Comparison of ENCODE assay signal across 18 mouse cellular contexts in the genomic region with DNA sequence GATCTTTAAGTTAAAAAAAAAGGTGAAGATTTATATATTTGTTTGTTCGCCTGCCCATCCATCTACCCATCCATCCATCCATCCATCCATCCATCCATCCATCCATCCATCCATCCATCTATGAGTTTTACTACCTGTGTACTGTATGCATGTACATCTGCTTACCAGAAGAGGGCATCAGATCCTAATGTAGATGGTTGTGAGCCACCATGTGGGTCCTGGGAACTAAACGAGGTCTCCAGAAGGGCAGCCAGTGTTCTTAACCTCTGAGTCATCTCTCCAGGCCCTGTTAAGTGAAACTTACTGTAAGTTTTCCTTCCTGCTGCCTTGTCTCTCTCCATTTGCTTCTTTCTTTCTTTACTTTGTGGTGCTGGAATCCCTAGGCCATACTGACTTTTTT. TPM values are rescaled to one million over a fixed set of nuclear protein-coding genes. Genes with fewer than 3 reads are reported as not detected.
A peak's percentile ranks its signal among the peaks of the same experiment; 100 is the strongest.
DNase-seq lines count a peak whose midpoint lies in the region; ATAC-seq and TF ChIP-seq lines count a peak whose summit lies in the region.
"Had no signal": no experiment of that assay in that cellular context is flagged by ENCODE, and none has a peak within 500 bp of the region (broad histone marks: within the 10 kb centered on the region; RNA-seq: fewer than 3 reads in every experiment).

No protein-coding gene starts in this region.

- TF ChIP-seq CTCF in hindbrain, postnatal 0 days (IDR thresholded peaks at IDR 0.05; ENCODE audit: low read depth), result peak; percentile 45; the same call in 1 of the 2 replicates
- peak; percentile 61 for TF ChIP-seq CTCF in lung, postnatal 0 days (IDR thresholded peaks at IDR 0.05)
- peak; percentile 32 to 67 (median 42); a peak in 5 of 6 replicates for TF ChIP-seq CTCF in MEL (IDR thresholded peaks at IDR 0.05 in 2 of 3, conservative IDR thresholded peaks at IDR 0.05 in 1 of 3; ENCODE audit: control insufficient read depth in 1 of 3, insufficient read depth in 1 of 3, low read depth in 2 of 3, low read length in 3 of 3, poor library complexity in 1 of 3, severe bottlenecking in 1 of 3)

- no peaks in the 10 kb centered on the region for H3K9me3 ChIP-seq in hindbrain, postnatal 0 days (ENCODE audit: low read length)
- 0 out of 2 replicates have a peak, but pooled peaks cover 3% of the 10 kb centered on the region for H3K9me3 ChIP-seq in hindbrain, embryonic 10.5 days
- H3K9me3 ChIP-seq in lung, postnatal 0 days (ENCODE audit: low read length), result no peaks in the 10 kb centered on the region
- H3K9me3 ChIP-seq in MEL (replicated peaks; ENCODE audit: insufficient read depth, low read length), result no peaks in the 10 kb centered on the region
- H3K9me3 ChIP-seq: hindbrain, embryonic 15.5 days; stomach, embryonic 15.5 days had no signal

- H3K9ac ChIP-seq in hindbrain, postnatal 0 days (replicated peaks; ENCODE audit: low read length), result no peak overlapping the region
- H3K9ac ChIP-seq in lung, postnatal 0 days (replicated peaks; ENCODE audit: low read depth), result no peak overlapping the region
- no peak overlapping the region for H3K9ac ChIP-seq in MEL (ENCODE audit: control insufficient read depth, low read depth, low read length, poor library complexity, severe bottlenecking)
- H3K9ac ChIP-seq: hindbrain, embryonic 15.5 days; limb, embryonic 13.5 days; stomach, embryonic 15.5 days had no signal

- TF ChIP-seq RAD21 in MEL (IDR thresholded peaks at IDR 0.05; ENCODE audit: low read depth, low read length), result peak; percentile 64

- 71% methylated on average over 2 of the region's 2 CpGs for WGBS in hindbrain, postnatal 0 days
- WGBS in hindbrain, embryonic 10.5 days, result 71% methylated on average over 2 of the region's 2 CpGs
- 54% methylated on average over 2 of the region's 2 CpGs for WGBS in lung, postnatal 0 days

- H3K4me1 ChIP-seq in hindbrain, postnatal 0 days (ENCODE audit: insufficient read depth, low read length), result no peaks in the 10 kb centered on the region
- H3K4me1 ChIP-seq in hindbrain, embryonic 10.5 days (replicated peaks), result peaks cover 23% of the 10 kb centered on the region
- H3K4me1 ChIP-seq in lung, postnatal 0 days (ENCODE audit: insufficient read depth, low read depth, low read length), result peaks cover 7% of the 10 kb centered on the region; the same call in 1 of the 2 replicates
- peaks cover 0 to 7% of the 10 kb centered on the region in 2 experiments; a peak in 2 of 4 replicates for H3K4me1 ChIP-seq in MEL (ENCODE audit: control insufficient read depth in 1 of 2, insufficient read depth in 2 of 2, low read length in 2 of 2)
- H3K4me1 ChIP-seq: hindbrain, embryonic 15.5 days had no signal

- DNase-seq in hindbrain, postnatal 0 days (ENCODE audit: low spot score), result no peak
- DNase-seq in hindbrain, embryonic 10.5 days (ENCODE audit: low spot score), result no peak
- no peak for DNase-seq in lung, postnatal 0 days (ENCODE audit: low spot score)
- DNase-seq in lung, postnatal 25 days (ENCODE audit: low spot score), result no peak
- DNase-seq in MEL (ENCODE audit: low read depth, low spot score) (peak; percentile 62), MN1 (ENCODE audit: low spot score) (no peak)
- no peak for DNase-seq in spleen, postnatal 10 days (ENCODE audit: low spot score in 2 of 2)
- DNase-seq: adrenal gland, adult 8-10 months; cerebellum, adult 9-10 months; heart, postnatal 14 days; kidney, adult 9 months; right cerebral cortex, postnatal 4 days; thymus, postnatal 25 days had no signal

- no peak overlapping the region for H3K27ac ChIP-seq in hindbrain, postnatal 0 days
- no peak overlapping the region for H3K27ac ChIP-seq in hindbrain, embryonic 10.5 days
- no peak overlapping the region for H3K27ac ChIP-seq in lung, postnatal 0 days (ENCODE audit: low read length)
- H3K27ac ChIP-seq in MEL (ENCODE audit: control insufficient read depth, low read depth, low read length), result no peak overlapping the region
- H3K27ac ChIP-seq: hindbrain, embryonic 15.5 days; limb, embryonic 13.5 days; stomach, embryonic 15.5 days had no signal

- no peak for ATAC-seq in hindbrain, postnatal 0 days
- no peak for ATAC-seq in lung, postnatal 0 days
- ATAC-seq: forebrain, embryonic 14.5 days had no signal

- H3K36me3 ChIP-seq in hindbrain, postnatal 0 days (ENCODE audit: insufficient read depth, low read length), result no peaks in the 10 kb centered on the region
- no peaks in the 10 kb centered on the region for H3K36me3 ChIP-seq in hindbrain, embryonic 10.5 days
- no peaks in the 10 kb centered on the region for H3K36me3 ChIP-seq in lung, postnatal 0 days (ENCODE audit: insufficient read depth, low read length)
- H3K36me3 ChIP-seq in MEL (ENCODE audit: control insufficient read depth in 1 of 2, insufficient read depth in 2 of 2, low read length in 2 of 2), result peaks cover 0 to 5% of the 10 kb centered on the region in 2 experiments; a peak in 1 of 4 replicates
- H3K36me3 ChIP-seq: hindbrain, embryonic 15.5 days; limb, embryonic 13.5 days; stomach, embryonic 15.5 days had no signal

- H3K79me2 ChIP-seq in MEL (ENCODE audit: control insufficient read depth, insufficient read depth, low read length, poor library complexity), result no peaks in the 10 kb centered on the region

- TF ChIP-seq EP300 in lung, postnatal 0 days (IDR thresholded peaks at IDR 0.05), result no peak
- TF ChIP-seq EP300 in MEL (IDR thresholded peaks at IDR 0.05; ENCODE audit: low read depth in 1 of 2, low read length in 2 of 2), result no peak

- TF ChIP-seq POLR2A in MEL (IDR thresholded peaks at IDR 0.05; ENCODE audit: control insufficient read depth in 1 of 2, insufficient read depth in 1 of 2, low read depth in 1 of 2, low read length in 2 of 2, poor library complexity in 1 of 2), result no peak

- no peak overlapping the region for H3K4me3 ChIP-seq in hindbrain, postnatal 0 days (ENCODE audit: low read length)
- H3K4me3 ChIP-seq in hindbrain, embryonic 10.5 days, result no peak overlapping the region
- H3K4me3 ChIP-seq in lung, postnatal 0 days (ENCODE audit: low read depth, low read length), result no peak overlapping the region
- no peak overlapping the region for H3K4me3 ChIP-seq in MEL (ENCODE audit: control insufficient read depth in 1 of 2, insufficient read depth in 1 of 2, low read depth in 2 of 2, low read length in 2 of 2)
- H3K4me3 ChIP-seq: hindbrain, embryonic 15.5 days; limb, embryonic 13.5 days; stomach, embryonic 15.5 days had no signal

- H3K27me3 ChIP-seq in hindbrain, postnatal 0 days (ENCODE audit: insufficient read depth, low read length), result no peaks in the 10 kb centered on the region
- H3K27me3 ChIP-seq in hindbrain, embryonic 10.5 days (ENCODE audit: insufficient read depth, poor library complexity, severe bottlenecking), result no peaks in the 10 kb centered on the region
- no peaks in the 10 kb centered on the region for H3K27me3 ChIP-seq in lung, postnatal 0 days (replicated peaks; ENCODE audit: insufficient read depth, low read length)
- H3K27me3 ChIP-seq in MEL (ENCODE audit: control insufficient read depth in 1 of 2, insufficient read depth in 2 of 2, low read length in 2 of 2), result no peaks in the 10 kb centered on the region
- H3K27me3 ChIP-seq: hindbrain, embryonic 15.5 days; limb, embryonic 13.5 days; stomach, embryonic 15.5 days had no signal

- H3K4me2 ChIP-seq in hindbrain, postnatal 0 days (ENCODE audit: low read depth, low read length), result no peak overlapping the region
- no peak overlapping the region for H3K4me2 ChIP-seq in lung, postnatal 0 days (replicated peaks; ENCODE audit: low read depth, low read length)
- H3K4me2 ChIP-seq: hindbrain, embryonic 15.5 days; limb, embryonic 13.5 days; stomach, embryonic 15.5 days had no signal

TF ChIP-seq in MEL, 35 proteins besides CTCF, POLR2A, EP300 and RAD21:
- TF ChIP-seq MEF2A (IDR thresholded peaks at IDR 0.05; ENCODE audit: extremely low read depth, insufficient replicate concordance, low read depth, low read length, poor library complexity, severe bottlenecking) (no peak), SMC3 (IDR thresholded peaks at IDR 0.05; ENCODE audit: low read depth, low read length) (peak; percentile 72), ZC3H11A (IDR thresholded peaks at IDR 0.05; ENCODE audit: low read depth, low read length) (peak; percentile 50), ZNF384 (IDR thresholded peaks at IDR 0.05; ENCODE audit: low read depth, low read length) (no peak), MYC (IDR thresholded peaks at IDR 0.05; ENCODE audit: low read depth, low read length) (peak; percentile 64; the same call in 1 of the 2 replicates)

RNA-seq across cellular contexts. Expression of a gene that starts 19.8 kb away (rescaled TPM):
- total RNA-seq in hindbrain, postnatal 0 days (2014; rRNA removed), result 613 and 715 TPM in 2 replicates
- polyA plus RNA-seq in hindbrain, postnatal 0 days (2015; fragmentation: Nextera tagmentation; extraction: Ambion mirVana), result 412 and 457 TPM in 2 replicates
- polyA plus RNA-seq in hindbrain, embryonic 10.5 days (2016; fragmentation: Nextera tagmentation; extraction: Ambion mirVana), result 757 and 846 TPM in 2 replicates
- 69.1 and 81.4 TPM in 2 replicates for polyA plus RNA-seq in lung, postnatal 0 days (2015; fragmentation: Nextera tagmentation; extraction: Ambion mirVana)
- total RNA-seq in MEL (2012; rRNA removed), result not detected in 2 replicates
- polyA plus RNA-seq in MEL (2012; ENCODE audit: insufficient read depth in 1 of 2, insufficient read length in 2 of 2, low read depth in 1 of 2, low replicate concordance in 2 of 2, missing spikeins in 1 of 2), result not detected
- total RNA-seq: megakaryocyte-erythroid progenitor cell, adult 5-6 weeks had no signal

RNA-seq across cellular contexts. Expression of a gene that starts 33.8 kb away (rescaled TPM):
- 5,437 and 5,693 TPM in 2 replicates for total RNA-seq in hindbrain, postnatal 0 days (2014; rRNA removed)
- 15,098 and 15,291 TPM in 2 replicates for polyA plus RNA-seq in hindbrain, postnatal 0 days (2015; fragmentation: Nextera tagmentation; extraction: Ambion mirVana)
- polyA plus RNA-seq in hindbrain, embryonic 10.5 days (2016; fragmentation: Nextera tagmentation; extraction: Ambion mirVana), result 14,349 and 15,462 TPM in 2 replicates
- 18,716 and 19,008 TPM in 2 replicates for polyA plus RNA-seq in lung, postnatal 0 days (2015; fragmentation: Nextera tagmentation; extraction: Ambion mirVana)
- 3,019 and 3,042 TPM in 2 replicates for total RNA-seq in MEL (2012; rRNA removed)
- 1,000 to 10,000 TPM; 1,403 to 4,417 TPM for polyA plus RNA-seq in MEL (2012; ENCODE audit: insufficient read depth in 1 of 2, insufficient read length in 2 of 2, low read depth in 1 of 2, low replicate concordance in 2 of 2, missing spikeins in 1 of 2)

RNA-seq across cellular contexts. Expression of a gene that starts 45.2 kb away (rescaled TPM):
- total RNA-seq in hindbrain, postnatal 0 days (2014; rRNA removed), result 68.6 and 73.8 TPM in 2 replicates
- 28.0 and 31.4 TPM in 2 replicates for polyA plus RNA-seq in hindbrain, postnatal 0 days (2015; fragmentation: Nextera tagmentation; extraction: Ambion mirVana)
- polyA plus RNA-seq in hindbrain, embryonic 10.5 days (2016; fragmentation: Nextera tagmentation; extraction: Ambion mirVana), result 23.8 and 24.2 TPM in 2 replicates
- 6.3 and 7.9 TPM in 2 replicates for polyA plus RNA-seq in lung, postnatal 0 days (2015; fragmentation: Nextera tagmentation; extraction: Ambion mirVana)
- 3.9 and 4.6 TPM in 2 replicates for total RNA-seq in MEL (2012; rRNA removed)
- 1 to 10 TPM in 1 of 2 experiments, not detected in 1; 7.4 TPM for polyA plus RNA-seq in MEL (2012; ENCODE audit: insufficient read depth in 1 of 2, insufficient read length in 2 of 2, low read depth in 1 of 2, low replicate concordance in 2 of 2, missing spikeins in 1 of 2)

Comparison
In these comparisons a context has a peak if more than half of its experiments do, and no peak if none do; other contexts are left out.
1. RNA of a gene that starts 19.8 kb away (polyA plus RNA-seq): 757 to 846 TPM in hindbrain, embryonic 10.5 days, 412 to 457 TPM in hindbrain, postnatal 0 days and 69.1 to 81.4 TPM in lung, postnatal 0 days; not detected in MEL; every median in the first group is over 10 times any median in the second.
2. Peak in every context shown above with its lines, with median percentiles within 50 percentile points of each other: CTCF ChIP-seq.